Comparison of ENCODE assay signal across 8 mouse cellular contexts in genomic region chr5:64487698-64488398, GRCm38 (mm10).
DNase-seq lines count a peak whose midpoint lies in the region; ATAC-seq and TF ChIP-seq lines count a peak whose summit lies in the region.

No protein-coding gene starts in this region.

- no peaks in the 10 kb centered on the region for H3K36me3 ChIP-seq in hindbrain, embryonic 10.5 days
- H3K36me3 ChIP-seq in hindbrain, embryonic 13.5 days = no peaks in the 10 kb centered on the region
- H3K36me3 ChIP-seq in liver, postnatal 0 days (replicated peaks; ENCODE audit: insufficient read depth, low read length) = no peaks in the 10 kb centered on the region
- no peaks in the 10 kb centered on the region for H3K36me3 ChIP-seq in stomach, embryonic 15.5 days

- peaks cover 30% of the 10 kb centered on the region for H3K4me1 ChIP-seq in hindbrain, embryonic 10.5 days (replicated peaks)
- peaks cover 11% of the 10 kb centered on the region for H3K4me1 ChIP-seq in hindbrain, embryonic 13.5 days (replicated peaks)
- H3K4me1 ChIP-seq in liver, postnatal 0 days (ENCODE audit: insufficient read depth) = peaks cover 7% of the 10 kb centered on the region
- H3K4me1 ChIP-seq in stomach, embryonic 15.5 days = no peaks in the 10 kb centered on the region

- WGBS in hindbrain, embryonic 10.5 days = 84% methylated on average over 14 of the region's 14 CpGs
- 80% methylated on average over 14 of the region's 14 CpGs for WGBS in hindbrain, embryonic 13.5 days
- WGBS in liver, postnatal 0 days (ENCODE audit: insufficient replicate concordance) = 36% methylated on average over 14 of the region's 14 CpGs
- WGBS in stomach, embryonic 15.5 days = 53% methylated on average over 14 of the region's 14 CpGs

- H3K27ac ChIP-seq in hindbrain, embryonic 10.5 days = peak overlapping the region; percentile 40; the same call in 1 of the 2 replicates
- no peak overlapping the region for H3K27ac ChIP-seq in hindbrain, embryonic 13.5 days
- peak overlapping the region; percentile 49; the same call in 1 of the 2 replicates for H3K27ac ChIP-seq in liver, postnatal 0 days (ENCODE audit: low read depth)
- no peak overlapping the region for H3K27ac ChIP-seq in stomach, embryonic 15.5 days

- no peak overlapping the region for H3K4me2 ChIP-seq in hindbrain, embryonic 13.5 days
- peak overlapping the region; percentile 70 for H3K4me2 ChIP-seq in liver, postnatal 0 days (ENCODE audit: low read depth, low read length)
- H3K4me2 ChIP-seq in stomach, embryonic 15.5 days = peak overlapping the region; percentile 24

- no peak overlapping the region for H3K9ac ChIP-seq in hindbrain, embryonic 13.5 days
- H3K9ac ChIP-seq in liver, postnatal 0 days (replicated peaks) = peak overlapping the region; percentile 51
- H3K9ac ChIP-seq in stomach, embryonic 15.5 days = no peak overlapping the region

- peaks cover 8% of the 10 kb centered on the region; the same call in 1 of the 2 replicates for H3K9me3 ChIP-seq in hindbrain, embryonic 10.5 days
- H3K9me3 ChIP-seq in hindbrain, embryonic 13.5 days = no peaks in the 10 kb centered on the region
- H3K9me3 ChIP-seq in liver, postnatal 0 days (ENCODE audit: low read length) = no peaks in the 10 kb centered on the region
- H3K9me3 ChIP-seq in stomach, embryonic 15.5 days = no peaks in the 10 kb centered on the region

- no peak for DNase-seq in hindbrain, embryonic 10.5 days (ENCODE audit: low spot score)
- no peak for DNase-seq in liver, postnatal 0 days
- DNase-seq in layer of hippocampus, adult 9-10 months (ENCODE audit: low spot score) = no peak
- DNase-seq in cerebellum, postnatal 14 days = no peak
- DNase-seq in gastrocnemius, adult 8-10 months (ENCODE audit: low spot score in 2 of 2) = no peak

- no peak overlapping the region for H3K4me3 ChIP-seq in hindbrain, embryonic 10.5 days
- no peak overlapping the region for H3K4me3 ChIP-seq in hindbrain, embryonic 13.5 days
- peak overlapping the region; percentile 44 for H3K4me3 ChIP-seq in liver, postnatal 0 days (ENCODE audit: low read depth, low read length)
- no peak overlapping the region for H3K4me3 ChIP-seq in stomach, embryonic 15.5 days (replicated peaks)

- H3K27me3 ChIP-seq in hindbrain, embryonic 10.5 days (ENCODE audit: insufficient read depth, poor library complexity, severe bottlenecking) = no peaks in the 10 kb centered on the region
- H3K27me3 ChIP-seq in hindbrain, embryonic 13.5 days = no peaks in the 10 kb centered on the region
- no peaks in the 10 kb centered on the region for H3K27me3 ChIP-seq in liver, postnatal 0 days (ENCODE audit: insufficient read depth, low read length)
- H3K27me3 ChIP-seq in stomach, embryonic 15.5 days (replicated peaks) = no peaks in the 10 kb centered on the region

- no peak for TF ChIP-seq CTCF in liver, postnatal 0 days (IDR thresholded peaks at IDR 0.05; ENCODE audit: low read depth)

- TF ChIP-seq EP300 in liver, postnatal 0 days (IDR thresholded peaks at IDR 0.05; ENCODE audit: low read depth) = no peak

- no peak for ATAC-seq in hindbrain, embryonic 13.5 days (ENCODE audit: low FRiP score)
- peak; percentile 79 for ATAC-seq in erythroid progenitor cell, adult 5-6 weeks (replicated peaks; ENCODE audit: low FRiP score, poor library complexity, severe bottlenecking)
- ATAC-seq in liver, postnatal 0 days = no peak
- ATAC-seq in stomach, embryonic 15.5 days (ENCODE audit: insufficient read depth, low FRiP score, low read depth) = no peak

Comparison
In these comparisons a context has a peak if more than half of its experiments do, and no peak if none do; other contexts are left out.
1. H3K27ac ChIP-seq: peak in hindbrain, embryonic 10.5 days (single experiment) and liver, postnatal 0 days (single experiment); none in hindbrain, embryonic 13.5 days (single experiment) and stomach, embryonic 15.5 days (single experiment).